Mouse (Mus musculus) heart, postnatal 10 days (tissue): ENCODE measurements around the gene Tdrd5. TPM values are rescaled to one million over a fixed set of nuclear protein-coding genes. Genes with fewer than 3 reads are reported as not detected.
"Not testable (repeated sequence)": the region's sequence is repeated elsewhere in the genome, so short reads cannot be mapped to it uniquely, and the experiment has no call there.

ENCODE experiments used
- DNase-seq, 2 experiments: peaks; one replicate each; pipeline ENCODE4 v3.0.0; 2021
- intact Hi-C: fragments of 180-260 bp; cut with DNase I; formaldehyde crosslinking; loops from one replicate; pipeline ENCODE4 v1.15.1; 2025
- total RNA-seq, 2 experiments: library from RNA; stranded (reverse); gene quantifications; 2 replicates each; pipeline ENCODE4 v1.2.3; 2021

Gene Tdrd5
- under 1 TPM; 0.22 to 0.50 TPM for total RNA-seq

- peak in 1 of 2 experiments; percentile 18 for DNase-seq
- intact Hi-C loops = no loop called here
Measured at GRCm38 (mm10) chr1:156302911-156303749, at the start of gene Tdrd5. Gene Tdrd5, minus strand, starts transcription at chr1:156303664.

- DNase-seq = no peak
- intact Hi-C loops = no loop called here
Measured at GRCm38 (mm10) chr1:156352466-156352865, 49.0 kb upstream of the Tdrd5 start.

- intact Hi-C loops = no loop called here
- DNase-seq = no peak
Measured at GRCm38 (mm10) chr1:156350441-156350840, 47.0 kb upstream of the Tdrd5 start.

- intact Hi-C loops = no loop called here
- no peak for DNase-seq
Measured at GRCm38 (mm10) chr1:156349031-156349430, 45.6 kb upstream of the Tdrd5 start.

- intact Hi-C loops = no loop called here
- no peak for DNase-seq
Measured at GRCm38 (mm10) chr1:156345633-156346032, 42.2 kb upstream of the Tdrd5 start.

- no peak for DNase-seq
- intact Hi-C loops = no loop called here
Measured at GRCm38 (mm10) chr1:156344433-156344832, 41.0 kb upstream of the Tdrd5 start.

GRCm38 (mm10) chr1:156340847-156341246, 37.4 kb upstream of the Tdrd5 start:
- intact Hi-C loops = no loop called here
- DNase-seq = no peak

GRCm38 (mm10) chr1:156323126-156323525, 19.7 kb upstream of the Tdrd5 start:
- intact Hi-C loops = no loop called here
- DNase-seq = no peak

- DNase-seq = peak in 1 of 2 experiments; percentile 4
Measured at GRCm38 (mm10) chr1:156310630-156311029, 7.2 kb upstream of the Tdrd5 start, which contains the start of gene Nphs2. Gene Nphs2, plus strand, starts transcription at chr1:156310727.

GRCm38 (mm10) chr1:156308595-156308994, 5.1 kb upstream of the Tdrd5 start:
- no peak for DNase-seq
- intact Hi-C loops = no loop called here

More at GRCm38 (mm10) chr1:156310630-156311029, 7.2 kb upstream of the Tdrd5 start, which contains the start of gene Nphs2:
- intact Hi-C loops = no loop called here

GRCm38 (mm10) chr1:156290016-156290415, 13.4 kb downstream of the Tdrd5 start:
- DNase-seq = no peak
- intact Hi-C loops = no loop called here

GRCm38 (mm10) chr1:156289222-156289587, 14.3 kb downstream of the Tdrd5 start:
- DNase-seq, intact Hi-C loops: not testable (repeated sequence)

GRCm38 (mm10) chr1:156288556-156289221, 14.8 kb downstream of the Tdrd5 start:
- no peak for DNase-seq
- intact Hi-C loops = no loop called here

- no peak for DNase-seq
- intact Hi-C loops = no loop called here
Measured at GRCm38 (mm10) chr1:156285541-156285896, 17.9 kb downstream of the Tdrd5 start.

GRCm38 (mm10) chr1:156284851-156285540, 18.5 kb downstream of the Tdrd5 start:
- DNase-seq = no peak
- intact Hi-C loops = no loop called here

- no peak for DNase-seq
- intact Hi-C loops = no loop called here
Measured at GRCm38 (mm10) chr1:156284207-156284606, 19.3 kb downstream of the Tdrd5 start.

GRCm38 (mm10) chr1:156280131-156280530, 23.3 kb downstream of the Tdrd5 start:
- intact Hi-C loops = no loop called here
- no peak for DNase-seq

GRCm38 (mm10) chr1:156273647-156274046, 29.8 kb downstream of the Tdrd5 start:
- DNase-seq = no peak
- intact Hi-C loops = no loop called here

GRCm38 (mm10) chr1:156271654-156272053, 31.8 kb downstream of the Tdrd5 start:
- no peak for DNase-seq

GRCm38 (mm10) chr1:156270471-156270870, 33.0 kb downstream of the Tdrd5 start:
- no peak for DNase-seq
- intact Hi-C loops = no loop called here

More at GRCm38 (mm10) chr1:156271654-156272053, 31.8 kb downstream of the Tdrd5 start:
- intact Hi-C loops = no loop called here

GRCm38 (mm10) chr1:156268546-156268945, 34.9 kb downstream of the Tdrd5 start:
- intact Hi-C loops, DNase-seq: not testable (repeated sequence)
